Mouse (Mus musculus) embryonic facial prominence, embryonic 12.5 days (tissue): ENCODE data around the gene Pik3ip1. TPM values are rescaled to one million over a fixed set of nuclear protein-coding genes. Genes with fewer than 3 reads are reported as not detected.

Experiments
- ATAC-seq: fragments of 200-750 bp; cut with Nextera tagmentation; 2 replicates; pipeline ENCODE4 v1.8.0; 2017; ENCODE audit not compliant: insufficient number of reproducible peaks, insufficient read depth, low FRiP score, low TSS enrichment
- H3K27ac ChIP-seq: fragments of 300-500 bp; sonication (generic); 2 replicates; pipeline ENCODE4 v1.5.1; 2016; ENCODE audit warnings: mild to moderate bottlenecking
- H3K27me3 ChIP-seq: fragments of 300-500 bp; sonication (generic); 2 replicates; pipeline ENCODE4 v1.6.1; 2016; ENCODE audit warnings: mild to moderate bottlenecking, moderate library complexity
- H3K36me3 ChIP-seq: fragments of 300-500 bp; sonication (generic); 2 replicates; pipeline ENCODE4 v1.6.1; 2016; ENCODE audit warnings: mild to moderate bottlenecking
- H3K4me1 ChIP-seq: fragments of 300-500 bp; sonication (generic); 2 replicates; pipeline ENCODE4 v1.6.1; 2016
- H3K4me2 ChIP-seq: fragments of 300-500 bp; sonication (generic); replicated peaks from 2 replicates; pipeline ENCODE4 v1.6.1; 2016; ENCODE audit warnings: mild to moderate bottlenecking, moderate library complexity
- H3K4me3 ChIP-seq: fragments of 300-500 bp; sonication (generic); 2 replicates; pipeline ENCODE4 v1.5.1; 2016; ENCODE audit warnings: mild to moderate bottlenecking
- H3K9ac ChIP-seq: fragments of 300-500 bp; sonication (generic); 2 replicates; pipeline ENCODE4 v1.6.1; 2016; ENCODE audit warnings: mild to moderate bottlenecking, moderate library complexity
- H3K9me3 ChIP-seq: fragments of 300-500 bp; sonication (generic); 2 replicates; pipeline ENCODE4 v1.6.1; 2016; ENCODE audit warnings: mild to moderate bottlenecking, moderate library complexity
- WGBS: fragments of 180-500 bp; shearing (Covaris S2); methylation state at CpG from one replicate; pipeline ENCODE4 v1.1.7; 2016; 5-methylcytosine and 5-hydroxymethylcytosine counted together
- polyA plus RNA-seq: library from polyadenylated mRNA; unstranded; fragments of >200 nt; fragmentation: Nextera tagmentation; extraction: Ambion mirVana; gene quantifications from 2 replicates; pipeline ENCODE4 v1.2.1, GENCODE M21; 2016

The Pik3ip1 gene
- polyA plus RNA-seq, 1 experiment from 2014 or later: 12.4 TPM

- H3K4me1 ChIP-seq: no peaks in the 10 kb centered on the region
- H3K4me3 ChIP-seq: no peak overlapping the region
- no peaks in the 10 kb centered on the region for H3K9me3 ChIP-seq
- no peak overlapping the region for H3K4me2 ChIP-seq
- no peak for ATAC-seq
- no peaks in the 10 kb centered on the region for H3K27me3 ChIP-seq
- no peak overlapping the region for H3K27ac ChIP-seq
- H3K9ac ChIP-seq: no peak overlapping the region
- WGBS: 24% methylated on average over 4 of the region's 4 CpGs
- 0 out of 2 replicates have a peak, but pooled peaks cover 4% of the 10 kb centered on the region for H3K36me3 ChIP-seq
Measured at GRCm38 (mm10) chr11:3386941-3387368, 56.8 kb downstream of the Pik3ip1 start.

GRCm38 (mm10) chr11:3387482-3388196 lies 57.4 kb downstream of the Pik3ip1 start:
- H3K36me3 ChIP-seq: 0 out of 2 replicates have a peak, but pooled peaks cover 3% of the 10 kb centered on the region

GRCm38 (mm10) chr11:3389996-3390395 lies 59.8 kb downstream of the Pik3ip1 start:
- H3K27ac ChIP-seq: no peak overlapping the region
- H3K36me3 ChIP-seq: no peaks in the 10 kb centered on the region
- H3K27me3 ChIP-seq: no peaks in the 10 kb centered on the region
- no peak overlapping the region for H3K9ac ChIP-seq
- WGBS: 57% methylated on average over 5 of the region's 5 CpGs
- 0 out of 2 replicates have a peak, but pooled peaks cover 3% of the 10 kb centered on the region for H3K4me1 ChIP-seq
- H3K4me2 ChIP-seq: no peak overlapping the region
- H3K4me3 ChIP-seq: no peak overlapping the region
- no peak for ATAC-seq
- H3K9me3 ChIP-seq: no peaks in the 10 kb centered on the region

More at GRCm38 (mm10) chr11:3387482-3388196, 57.4 kb downstream of the Pik3ip1 start:
- H3K9me3 ChIP-seq: no peaks in the 10 kb centered on the region
- no peaks in the 10 kb centered on the region for H3K27me3 ChIP-seq
- H3K4me1 ChIP-seq: no peaks in the 10 kb centered on the region
- no peak overlapping the region for H3K9ac ChIP-seq
- no peak overlapping the region for H3K4me3 ChIP-seq
- ATAC-seq: no peak
- H3K4me2 ChIP-seq: no peak overlapping the region
- no peak overlapping the region for H3K27ac ChIP-seq
- WGBS: 85% methylated on average over 6 of the region's 6 CpGs

- Histone ChIP-seq H3K27ac (no peak overlapping the region), H3K9me3 (no peaks in the 10 kb centered on the region), H3K4me2 (no peak overlapping the region), H3K4me3 (no peak overlapping the region), H3K36me3 (no peaks in the 10 kb centered on the region; the same call in 1 of the 2 replicates), H3K27me3 (no peaks in the 10 kb centered on the region), H3K9ac (no peak overlapping the region), H3K4me1 (0 out of 2 replicates have a peak, but pooled peaks cover 3% of the 10 kb centered on the region)
- no peak for ATAC-seq
- whole genome bisulfite sequencing: 89% methylated on average over 5 of the region's 5 CpGs
Measured at GRCm38 (mm10) chr11:3390789-3391188, 60.6 kb downstream of the Pik3ip1 start.

- Histone ChIP-seq H3K4me1 (0 out of 2 replicates have a peak, but pooled peaks cover 3% of the 10 kb centered on the region), H3K27ac (no peak overlapping the region), H3K27me3 (no peaks in the 10 kb centered on the region), H3K4me3 (no peak overlapping the region), H3K4me2 (no peak overlapping the region), H3K36me3 (no peaks in the 10 kb centered on the region; the same call in 1 of the 2 replicates), H3K9ac (no peak overlapping the region), H3K9me3 (no peaks in the 10 kb centered on the region)
- WGBS: 75% methylated on average over 8 of the region's 8 CpGs
- ATAC-seq: no peak
Measured at GRCm38 (mm10) chr11:3392526-3392925, 62.3 kb downstream of the Pik3ip1 start.

Other genes with a start within 250 kb of the Pik3ip1 start
- 17.0 and 17.1 TPM in 2 replicates for gene Sfi1, start 136.9 kb upstream of the Pik3ip1 start, polyA plus RNA-seq
- gene Eif4enif1, start 128.0 kb upstream of the Pik3ip1 start, polyA plus RNA-seq: 70.2 and 74.4 TPM in 2 replicates
- 217 and 229 TPM in 2 replicates for gene Drg1, start 64.0 kb upstream of the Pik3ip1 start, polyA plus RNA-seq
- 84.3 and 85.3 TPM in 2 replicates for gene Patz1, start 41.5 kb upstream of the Pik3ip1 start, polyA plus RNA-seq
- gene Limk2, start 78.8 kb downstream of the Pik3ip1 start, polyA plus RNA-seq: 69.1 and 75.1 TPM in 2 replicates
- gene Rnf185, start 122.0 kb downstream of the Pik3ip1 start, polyA plus RNA-seq: 35.7 and 39.5 TPM in 2 replicates
- 0.36 and 0.57 TPM in 2 replicates for gene Pla2g3, start 157.9 kb downstream of the Pik3ip1 start, polyA plus RNA-seq
- 0.50 and 0.55 TPM in 2 replicates for gene Inpp5j, start 174.4 kb downstream of the Pik3ip1 start, polyA plus RNA-seq
- gene Selenom, start 184.3 kb downstream of the Pik3ip1 start, polyA plus RNA-seq: 102 and 110 TPM in 2 replicates
- gene Smtn, start 210.2 kb downstream of the Pik3ip1 start, polyA plus RNA-seq: 51.0 and 55.7 TPM in 2 replicates